Mouse (Mus musculus): ENCODE measurements around the gene Cacna1i.

DNA sequence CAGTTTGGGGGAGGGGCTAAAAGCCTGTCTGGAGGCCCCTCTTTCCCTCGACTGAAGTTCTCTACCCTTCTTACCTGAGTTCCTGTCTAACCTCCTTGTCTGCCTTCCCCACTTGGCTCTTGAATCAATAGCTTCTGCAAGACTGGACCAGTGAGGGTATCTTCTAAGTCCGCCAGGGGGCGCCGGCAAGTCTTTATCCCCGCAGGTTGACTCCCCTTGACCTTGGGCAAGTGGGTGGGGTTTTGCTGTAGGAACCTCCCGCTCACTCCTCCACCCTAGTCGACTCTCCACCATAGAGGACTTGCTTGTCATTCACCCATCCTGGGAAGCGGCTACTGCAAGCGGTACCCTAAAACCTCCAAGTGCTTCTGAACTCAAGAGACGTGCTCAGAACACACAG is 2.4 kb downstream of the Cacna1i start:
- TF ChIP-seq TAL1 (IDR thresholded peaks at IDR 0.05; ENCODE audit: low read length) (no peak), GATA1 (IDR thresholded peaks at IDR 0.05; ENCODE audit: low read length) (no peak)
